Mouse (Mus musculus): ENCODE data around the gene Aldh1a1. TPM values are rescaled to one million over a fixed set of nuclear protein-coding genes. Genes with fewer than 3 reads are reported as not detected.

The Aldh1a1 gene
- polyA plus RNA-seq, 1 experiment from 2014 or later: 3.3 TPM

Other genes starting within 250 kb of the Aldh1a1 start
- gene Anxa1, start 101.8 kb upstream of the Aldh1a1 start, polyA plus RNA-seq (2015; fragmentation: Nextera tagmentation; extraction: Ambion mirVana): 11.8 and 11.9 TPM in 2 replicates
- 1.7 and 2.7 TPM in 2 replicates for gene Aldh1a7, start 234.8 kb downstream of the Aldh1a1 start, polyA plus RNA-seq (2015; fragmentation: Nextera tagmentation; extraction: Ambion mirVana)

Data from hindbrain, embryonic 15.5 days (tissue).